Mouse (Mus musculus): ENCODE measurements around the gene Babam2.

DNA sequence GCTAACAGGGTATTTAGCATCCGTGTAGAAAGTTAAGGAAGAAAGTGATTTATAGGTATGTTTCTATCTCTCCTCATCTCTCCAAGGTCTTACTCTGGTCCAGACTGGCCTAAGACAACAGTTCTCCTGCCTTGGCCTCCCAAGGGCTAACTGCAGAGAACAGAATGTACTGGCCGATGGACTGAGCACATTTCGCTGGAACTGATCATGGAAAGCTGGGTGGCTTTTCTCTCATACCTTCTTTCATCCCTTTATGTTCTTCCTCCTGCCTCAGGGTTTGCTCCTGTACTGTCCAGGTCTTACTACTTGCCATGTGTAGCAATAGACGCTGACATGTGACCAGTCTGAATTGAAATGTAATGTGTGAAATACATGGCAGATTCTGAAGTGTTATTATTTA is 74.4 kb downstream of the Babam2 start:
- TF ChIP-seq EP300 (IDR thresholded peaks at IDR 0.05; ENCODE audit: low read depth) (no peak), CTCF (IDR thresholded peaks at IDR 0.05; ENCODE audit: low read depth) (no peak)
